In genomic region chr9:123815444-123815843, GRCm38 (mm10) we compare ENCODE assay signal across 25 mouse cellular contexts. TPM values are rescaled to one million over a fixed set of nuclear protein-coding genes. Genes with fewer than 3 reads are reported as not detected.
DNase-seq lines count a peak whose midpoint lies in the region; ATAC-seq and TF ChIP-seq lines count a peak whose summit lies in the region.
"Had no signal": no experiment of that assay in that cellular context is flagged by ENCODE, and none has a peak within 500 bp of the region (broad histone marks: within the 10 kb centered on the region; RNA-seq: fewer than 3 reads in every experiment).

No protein-coding gene starts in this region.

- intact Hi-C loops in gastrocnemius, adult 2 months (cut with DNase I) = no loop called here

- peak; percentile 84 for ATAC-seq in megakaryocyte, adult 5-6 weeks (ENCODE audit: poor library complexity, severe bottlenecking)
- ATAC-seq in erythroblast, adult 5-6 weeks (replicated peaks; ENCODE audit: low FRiP score, poor library complexity, severe bottlenecking) = no peak
- ATAC-seq: forebrain, postnatal 0 days; hindbrain, postnatal 0 days; midbrain, embryonic 15.5 days had no signal

- H3K4me3 ChIP-seq in gastrocnemius, adult 2 months = no peak overlapping the region
- H3K4me3 ChIP-seq: embryonic facial prominence, embryonic 12.5 days; heart, embryonic 10.5 days; limb, embryonic 13.5 days; megakaryocyte, embryonic 14.5 days; midbrain, embryonic 15.5 days; neural tube, embryonic 12.5 days had no signal

- DNase-seq in gastrocnemius, adult 2 months = no peak
- no peak for DNase-seq in gastrocnemius, postnatal 4 days (ENCODE audit: low spot score in 2 of 2)
- peak; percentile 15 for DNase-seq in lung, postnatal 25 days (ENCODE audit: low spot score)
- no peak for DNase-seq in lung, postnatal 36 days
- no peak for DNase-seq in urinary bladder, adult 18-20 months (ENCODE audit: low spot score in 2 of 2)
- DNase-seq in thymus, postnatal 14 days = no peak
- DNase-seq: adrenal gland, postnatal 25 days; B cell, adult 2 months; forebrain, postnatal 0 days; heart, postnatal 36 days; kidney, adult 8-10 months; kidney, postnatal 36 days; layer of hippocampus, adult 9-11 months; lung, adult 18-20 months; thymus, postnatal 36 days had no signal

- TF ChIP-seq CTCF in gastrocnemius, adult 2 months (IDR thresholded peaks at IDR 0.05) = no peak

- H3K27ac ChIP-seq in gastrocnemius, adult 2 months = peak overlapping the region; percentile 31; the same call in 1 of the 2 replicates
- H3K27ac ChIP-seq: embryonic facial prominence, embryonic 12.5 days; heart, embryonic 10.5 days; hindbrain, postnatal 0 days; limb, embryonic 13.5 days; midbrain, embryonic 15.5 days; neural tube, embryonic 12.5 days had no signal

RNA-seq across cellular contexts. Expression of gene Cxcr6, which starts 9.2 kb away (rescaled TPM):
- total RNA-seq in gastrocnemius, adult 2 months (2021) = under 1 TPM in 1 of 2 experiments, not detected in 1; 0.15 TPM
- not detected for total RNA-seq in gastrocnemius, postnatal 4 days (2021)
- total RNA-seq in megakaryocyte, adult 5-6 weeks (2015) = 1.4 and 3.7 TPM in 2 replicates
- 0.89 and 2.7 TPM in 2 replicates for total RNA-seq in megakaryocyte, adult 5-6 weeks (2017)
- 1.3 TPM in 1 of 2 replicates, not detected in the other for total RNA-seq in erythroblast, adult 5-6 weeks (2015; ENCODE audit: low replicate concordance)
- 0.77 and 1.3 TPM in 2 replicates for total RNA-seq in erythroblast, adult 5-6 weeks (2017; ENCODE audit: low replicate concordance)
- total RNA-seq: adrenal gland, postnatal 25 days; forebrain, postnatal 0 days; gastrocnemius, adult 8-10 months; heart, postnatal 36 days; hindbrain, postnatal 0 days had no signal

RNA-seq across cellular contexts. Expression of gene Fyco1, which starts 36.3 kb away (rescaled TPM):
- total RNA-seq in gastrocnemius, adult 2 months (2021) = 100 to 1,000 TPM; 160 to 205 TPM
- 100 to 1,000 TPM; 130 to 141 TPM for total RNA-seq in gastrocnemius, postnatal 4 days (2021)
- 20.3 and 24.4 TPM in 2 replicates for total RNA-seq in megakaryocyte, adult 5-6 weeks (2015)
- total RNA-seq in megakaryocyte, adult 5-6 weeks (2017) = 18.2 and 22.2 TPM in 2 replicates
- 10.9 and 12.3 TPM in 2 replicates for total RNA-seq in erythroblast, adult 5-6 weeks (2015; ENCODE audit: low replicate concordance)
- total RNA-seq in erythroblast, adult 5-6 weeks (2017; ENCODE audit: low replicate concordance) = 6.5 and 9.1 TPM in 2 replicates

RNA-seq across cellular contexts. Expression of gene Xcr1, which starts 46.4 kb away (rescaled TPM):
- total RNA-seq in gastrocnemius, adult 2 months (2021) = not detected
- total RNA-seq in gastrocnemius, postnatal 4 days (2021) = not detected
- total RNA-seq in megakaryocyte, adult 5-6 weeks (2015) = 0.16 TPM in 1 of 2 replicates, not detected in the other
- total RNA-seq in megakaryocyte, adult 5-6 weeks (2017) = 0.18 and 0.33 TPM in 2 replicates
- total RNA-seq in erythroblast, adult 5-6 weeks (2015; ENCODE audit: low replicate concordance) = not detected in 2 replicates
- total RNA-seq in erythroblast, adult 5-6 weeks (2017; ENCODE audit: low replicate concordance) = 0.70 TPM in 1 of 2 replicates, not detected in the other
- total RNA-seq: forebrain, postnatal 0 days; gastrocnemius, adult 8-10 months; heart, postnatal 36 days; hindbrain, postnatal 0 days had no signal

Comparison
In these comparisons a context has a peak if more than half of its experiments do, and no peak if none do; other contexts are left out.
1. RNA of gene Fyco1, which starts 36.3 kb away (total RNA-seq): 160 to 205 TPM in gastrocnemius, adult 2 months and 130 to 141 TPM in gastrocnemius, postnatal 4 days; 18.2 to 24.4 TPM in megakaryocyte, adult 5-6 weeks and 6.5 to 12.3 TPM in erythroblast, adult 5-6 weeks; every median in the first group is over 4 times any median in the second.